Mouse (Mus musculus) lung, postnatal 0 days (tissue): ENCODE measurements around the gene Exoc7.

Experiments used
- CTCF ChIP-seq: IDR thresholded peaks from 2 replicates; pipeline ENCODE4 v1.5.1; 2016; ENCODE audit warnings: antibody characterized with exemption, mild to moderate bottlenecking
- EP300 ChIP-seq: IDR thresholded peaks from 2 replicates; pipeline ENCODE4 v1.6.1; 2016; ENCODE audit warnings: antibody characterized with exemption, mild to moderate bottlenecking, control low read depth

DNA sequence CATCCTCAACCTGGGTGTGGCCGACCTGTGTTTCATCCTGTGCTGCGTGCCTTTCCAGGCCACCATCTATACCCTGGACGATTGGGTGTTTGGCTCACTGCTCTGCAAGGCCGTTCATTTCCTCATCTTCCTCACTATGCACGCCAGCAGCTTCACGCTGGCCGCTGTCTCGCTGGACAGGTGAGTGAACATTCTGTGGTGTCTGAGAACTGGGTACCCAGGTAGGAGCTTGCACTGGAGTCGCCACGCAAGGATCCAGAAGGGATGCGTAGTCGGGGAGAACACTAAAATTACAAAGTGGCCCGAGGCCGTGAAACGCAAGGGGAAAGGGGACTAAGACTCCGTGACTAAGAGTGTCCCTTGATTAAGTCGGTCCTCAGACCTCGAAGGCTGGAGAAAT is 25.4 kb downstream of the Exoc7 start:
- TF ChIP-seq CTCF (no peak), EP300 (no peak)
